Mouse (Mus musculus): ENCODE data around the gene Tldc1. TPM values are rescaled to one million over a fixed set of nuclear protein-coding genes. Genes with fewer than 3 reads are reported as not detected.
A peak's percentile ranks its signal among the peaks of the same experiment; 100 is the strongest.

The Tldc1 gene
- polyA plus RNA-seq, 1 experiment from 2014 or later, result 11.1 TPM

DNA sequence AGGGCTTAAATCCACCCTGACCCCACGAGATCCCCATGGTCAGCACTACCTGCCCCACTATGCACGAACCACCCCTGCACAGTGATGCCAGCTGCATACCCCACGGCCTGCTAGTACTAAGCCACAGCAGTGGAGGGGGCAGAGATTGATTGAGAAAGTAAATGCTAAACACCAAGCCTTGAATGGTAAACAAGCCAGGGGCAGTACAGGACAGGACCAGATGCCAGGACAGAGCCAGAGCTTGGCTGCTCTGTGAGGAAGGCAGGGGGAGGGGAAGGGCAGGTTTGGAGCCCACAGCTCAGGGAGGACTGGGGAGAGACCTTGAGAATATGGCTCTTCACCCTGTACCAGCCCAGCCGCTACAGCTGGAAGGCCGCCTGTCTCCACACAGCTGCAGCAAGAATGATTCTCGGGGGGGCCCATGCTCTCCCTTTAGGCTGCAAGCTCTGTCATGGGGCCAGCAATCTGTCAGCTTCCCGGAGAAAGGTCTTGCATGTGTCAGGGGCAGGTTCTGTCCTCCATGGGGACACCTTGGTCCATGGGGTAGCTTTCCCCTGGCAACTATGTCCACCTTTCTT is 1.5 kb downstream of the Tldc1 start:
- H3K4me2 ChIP-seq (ENCODE audit: low read length), result no peak overlapping the region

DNA sequence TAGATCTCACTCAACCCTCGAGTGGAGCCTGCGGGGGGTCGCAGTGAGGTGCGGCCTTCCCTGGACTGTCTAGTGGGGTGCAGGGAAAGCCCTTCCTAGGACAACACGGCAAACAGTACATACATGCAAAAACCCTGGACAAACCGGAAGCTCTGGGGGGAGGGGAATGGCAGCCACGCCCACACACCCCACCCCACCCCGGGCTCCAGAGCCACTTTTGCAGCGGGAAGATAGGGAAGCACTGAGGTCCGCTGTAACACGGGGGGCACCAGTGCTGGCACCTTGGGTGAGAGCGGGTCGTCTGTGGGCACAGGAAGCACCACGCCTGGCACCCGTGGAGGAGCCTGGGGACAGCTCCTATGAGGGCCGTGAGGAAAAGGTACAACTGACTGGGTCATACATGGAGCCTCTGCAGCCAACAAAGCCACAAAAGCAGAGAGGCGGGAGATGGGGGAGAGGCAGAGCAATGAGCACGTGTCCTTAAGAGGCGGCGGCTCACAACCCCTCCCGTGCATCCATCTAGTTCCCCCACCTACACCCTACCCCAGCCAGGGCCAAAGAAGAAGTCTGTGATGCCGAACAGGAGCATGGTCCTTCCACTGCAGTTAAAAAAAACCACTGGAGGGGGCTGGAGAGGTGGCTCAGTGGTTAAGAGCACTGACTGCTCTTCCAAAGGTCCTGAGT is 12.3 kb downstream of the Tldc1 start:
- ATAC-seq (replicated peaks; ENCODE audit: low FRiP score, low TSS enrichment, low read depth) (no peak), DNase-seq (ENCODE audit: low spot score) (no peak)
- no peak overlapping the region for H3K9ac ChIP-seq (ENCODE audit: low read length)

More for the DNA sequence above, 1.5 kb downstream of the Tldc1 start:
- peaks cover 8% of the 10 kb centered on the region; the same call in 1 of the 2 replicates for H3K36me3 ChIP-seq (ENCODE audit: control insufficient read depth, insufficient read depth, low read length)
- H3K4me1 ChIP-seq (replicated peaks; ENCODE audit: control insufficient read depth, insufficient read depth, low read length), result peaks cover 15% of the 10 kb centered on the region
- no peaks in the 10 kb centered on the region for H3K27me3 ChIP-seq (replicated peaks; ENCODE audit: control insufficient read depth, insufficient read depth, low read length)
- H3K9me3 ChIP-seq (ENCODE audit: control insufficient read depth, low read length), result no peaks in the 10 kb centered on the region
- DNase-seq (ENCODE audit: low spot score), result no peak
- no peak overlapping the region for H3K9ac ChIP-seq (ENCODE audit: low read length)
- H3K27ac ChIP-seq (ENCODE audit: low read depth), result no peak overlapping the region
- H3K4me3 ChIP-seq (ENCODE audit: low read depth, low read length), result no peak overlapping the region
- WGBS, result 83% methylated on average over 7 of the region's 7 CpGs
- ATAC-seq (replicated peaks; ENCODE audit: low FRiP score, low TSS enrichment, low read depth), result no peak

DNA sequence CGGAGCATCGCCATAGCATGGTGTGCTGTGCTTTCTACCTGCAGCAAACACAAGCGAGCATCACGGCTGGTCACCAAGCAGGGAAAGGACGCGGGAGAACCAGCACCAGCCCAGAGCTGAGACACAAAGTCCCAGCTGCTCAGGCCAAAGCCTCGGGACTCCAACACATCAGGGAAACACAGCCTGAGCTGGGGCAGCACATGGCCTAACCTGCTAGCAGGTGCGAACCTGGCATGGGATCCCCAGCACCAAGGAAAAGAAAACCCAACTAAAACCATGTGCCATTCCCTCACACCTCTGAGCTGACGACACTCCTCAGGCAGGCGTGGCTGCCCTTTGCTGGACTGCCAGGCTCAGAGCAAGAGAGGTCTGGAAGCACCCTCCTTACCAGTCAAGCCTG is 12.9 kb downstream of the Tldc1 start:
- H3K9me3 ChIP-seq (ENCODE audit: control insufficient read depth, low read length), result no peaks in the 10 kb centered on the region
- ATAC-seq (replicated peaks; ENCODE audit: low FRiP score, low TSS enrichment, low read depth) (no peak), DNase-seq (ENCODE audit: low spot score) (no peak)
- H3K4me2 ChIP-seq (ENCODE audit: low read length), result no peak overlapping the region
- H3K4me3 ChIP-seq (ENCODE audit: low read depth, low read length), result no peak overlapping the region
- WGBS, result 87% methylated on average over 10 of the region's 10 CpGs
- H3K9ac ChIP-seq (ENCODE audit: low read length), result no peak overlapping the region
- peaks cover 31% of the 10 kb centered on the region for H3K36me3 ChIP-seq (ENCODE audit: control insufficient read depth, insufficient read depth, low read length)
- no peaks in the 10 kb centered on the region for H3K4me1 ChIP-seq (replicated peaks; ENCODE audit: control insufficient read depth, insufficient read depth, low read length)
- no peaks in the 10 kb centered on the region for H3K27me3 ChIP-seq (replicated peaks; ENCODE audit: control insufficient read depth, insufficient read depth, low read length)
- no peak overlapping the region for H3K27ac ChIP-seq (ENCODE audit: low read depth)

More for the DNA sequence above, 12.3 kb downstream of the Tldc1 start:
- no peak overlapping the region for H3K27ac ChIP-seq (ENCODE audit: low read depth)
- H3K9me3 ChIP-seq (ENCODE audit: control insufficient read depth, low read length), result no peaks in the 10 kb centered on the region
- WGBS, result 74% methylated on average over 22 of the region's 22 CpGs
- peaks cover 26% of the 10 kb centered on the region for H3K36me3 ChIP-seq (ENCODE audit: control insufficient read depth, insufficient read depth, low read length)
- no peak overlapping the region for H3K4me2 ChIP-seq (ENCODE audit: low read length)
- H3K27me3 ChIP-seq (replicated peaks; ENCODE audit: control insufficient read depth, insufficient read depth, low read length), result no peaks in the 10 kb centered on the region
- no peaks in the 10 kb centered on the region for H3K4me1 ChIP-seq (replicated peaks; ENCODE audit: control insufficient read depth, insufficient read depth, low read length)
- H3K4me3 ChIP-seq (ENCODE audit: low read depth, low read length), result no peak overlapping the region

DNA sequence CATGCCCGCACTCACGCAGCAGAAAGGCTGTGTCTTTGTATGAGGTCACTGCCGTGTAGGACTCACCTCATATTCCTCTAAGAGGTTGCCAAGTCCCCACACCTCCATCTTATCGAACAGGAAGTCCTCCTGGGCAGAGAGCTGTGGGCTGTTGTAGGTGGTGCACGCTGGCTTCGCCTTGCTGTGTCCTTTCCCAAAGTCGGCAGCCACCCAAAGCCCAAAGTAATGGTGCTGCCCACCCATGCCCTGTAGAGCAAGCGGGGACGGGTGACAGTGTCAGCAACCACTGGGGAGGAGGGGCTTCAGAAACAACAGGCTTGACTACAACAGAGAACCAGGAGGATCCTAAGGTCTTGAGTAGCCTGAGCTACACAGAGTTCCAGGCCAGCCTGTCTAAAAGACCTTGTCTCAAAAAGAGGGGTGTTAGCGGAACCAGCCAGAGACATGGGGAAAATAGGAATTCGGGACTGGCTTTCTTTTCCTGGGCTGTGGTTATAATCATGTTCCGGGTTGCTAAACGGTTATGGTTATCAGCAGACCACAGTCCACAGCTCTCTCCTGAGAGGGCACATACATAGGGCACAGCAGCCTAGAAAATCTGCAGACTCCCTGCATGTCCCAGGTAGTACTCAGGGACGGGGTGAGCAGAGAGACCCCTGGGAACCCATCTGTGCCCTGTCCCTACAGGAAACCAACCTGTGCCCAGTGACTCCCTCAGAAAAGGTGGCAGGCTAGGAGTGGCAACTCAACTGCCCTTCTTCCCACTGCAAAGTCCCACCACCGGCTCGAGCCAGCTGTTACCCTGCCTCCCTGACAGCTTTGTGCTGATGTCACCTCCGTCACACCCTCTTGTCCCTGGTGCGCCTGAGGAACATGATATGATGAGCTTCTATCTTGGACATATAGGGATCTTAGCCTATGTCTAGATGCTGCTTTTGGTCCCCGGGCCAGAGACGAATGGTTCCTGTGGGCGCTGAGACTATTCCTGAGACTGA is 15.7 kb downstream of the Tldc1 start:
- Histone ChIP-seq H3K27ac (ENCODE audit: low read depth) (no peak overlapping the region), H3K27me3 (replicated peaks; ENCODE audit: control insufficient read depth, insufficient read depth, low read length) (no peaks in the 10 kb centered on the region), H3K4me3 (ENCODE audit: low read depth, low read length) (no peak overlapping the region), H3K36me3 (ENCODE audit: control insufficient read depth, insufficient read depth, low read length) (peaks cover 24% of the 10 kb centered on the region), H3K4me1 (replicated peaks; ENCODE audit: control insufficient read depth, insufficient read depth, low read length) (no peaks in the 10 kb centered on the region), H3K9ac (ENCODE audit: low read length) (no peak overlapping the region), H3K4me2 (ENCODE audit: low read length) (no peak overlapping the region), H3K9me3 (ENCODE audit: control insufficient read depth, low read length) (no peaks in the 10 kb centered on the region)
- ATAC-seq (replicated peaks; ENCODE audit: low FRiP score, low TSS enrichment, low read depth), result no peak
- no peak for DNase-seq (ENCODE audit: low spot score)
- 88% methylated on average over 21 of the region's 21 CpGs for WGBS

DNA sequence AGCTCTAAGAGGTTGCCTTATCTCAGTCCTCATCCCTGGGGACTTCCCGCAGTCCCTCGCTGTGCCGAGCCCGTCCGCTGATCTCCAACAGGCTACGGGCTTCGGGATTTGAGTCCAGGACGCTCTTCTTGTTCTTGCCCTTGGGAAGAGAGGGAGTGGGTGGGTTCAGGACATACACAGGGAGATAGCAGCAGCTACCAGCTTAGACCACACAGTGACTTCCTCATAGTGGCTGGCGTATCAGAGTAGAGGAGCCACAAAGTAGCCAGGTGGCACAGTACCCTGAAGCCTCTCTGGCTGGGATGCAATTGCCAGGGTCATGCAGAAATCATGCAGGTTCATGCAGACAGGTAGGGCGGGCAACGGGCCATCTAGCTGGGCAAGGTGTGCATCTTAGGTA is 16.5 kb downstream of the Tldc1 start:
- ATAC-seq (replicated peaks; ENCODE audit: low FRiP score, low TSS enrichment, low read depth) (no peak), DNase-seq (ENCODE audit: low spot score) (no peak)
- Histone ChIP-seq H3K9me3 (ENCODE audit: control insufficient read depth, low read length) (no peaks in the 10 kb centered on the region), H3K9ac (ENCODE audit: low read length) (no peak overlapping the region), H3K4me2 (ENCODE audit: low read length) (no peak overlapping the region), H3K27ac (ENCODE audit: low read depth) (no peak overlapping the region), H3K27me3 (replicated peaks; ENCODE audit: control insufficient read depth, insufficient read depth, low read length) (no peaks in the 10 kb centered on the region), H3K4me1 (replicated peaks; ENCODE audit: control insufficient read depth, insufficient read depth, low read length) (no peaks in the 10 kb centered on the region), H3K4me3 (ENCODE audit: low read depth, low read length) (no peak overlapping the region), H3K36me3 (ENCODE audit: control insufficient read depth, insufficient read depth, low read length) (peaks cover 16% of the 10 kb centered on the region)
- WGBS, result 91% methylated on average over 11 of the region's 11 CpGs

DNA sequence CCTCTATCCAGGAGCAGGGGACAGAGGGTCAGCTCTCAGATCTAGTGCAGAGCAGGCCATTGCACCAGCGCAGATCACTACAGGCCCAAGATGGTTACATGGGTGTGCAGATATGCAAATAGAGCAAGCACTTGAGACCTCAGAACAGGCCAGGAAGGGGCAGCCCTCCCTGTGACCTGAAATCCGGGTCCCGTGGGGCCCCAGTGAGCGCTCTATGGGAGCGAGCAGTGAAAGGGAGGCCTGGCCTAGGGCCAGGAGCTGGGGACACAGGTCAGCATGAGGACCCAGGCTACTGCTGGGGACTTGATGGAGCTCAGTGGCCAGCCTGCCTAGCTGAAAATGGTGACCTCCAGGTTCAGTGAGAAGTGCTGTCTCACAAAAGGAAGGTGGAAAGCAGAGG is 21.7 kb downstream of the Tldc1 start:
- H3K4me2 ChIP-seq (ENCODE audit: low read length), result no peak overlapping the region
- no peaks in the 10 kb centered on the region for H3K27me3 ChIP-seq (replicated peaks; ENCODE audit: control insufficient read depth, insufficient read depth, low read length)
- ATAC-seq (replicated peaks; ENCODE audit: low FRiP score, low TSS enrichment, low read depth), result no peak
- peaks cover 8% of the 10 kb centered on the region; the same call in 1 of the 2 replicates for H3K4me1 ChIP-seq (replicated peaks; ENCODE audit: control insufficient read depth, insufficient read depth, low read length)
- no peak for DNase-seq (ENCODE audit: low spot score)
- H3K4me3 ChIP-seq (ENCODE audit: low read depth, low read length), result no peak overlapping the region
- H3K9me3 ChIP-seq (ENCODE audit: control insufficient read depth, low read length), result no peaks in the 10 kb centered on the region
- 73% methylated on average over 5 of the region's 5 CpGs for WGBS
- H3K9ac ChIP-seq (ENCODE audit: low read length), result no peak overlapping the region
- H3K27ac ChIP-seq (ENCODE audit: low read depth), result no peak overlapping the region
- H3K36me3 ChIP-seq (ENCODE audit: control insufficient read depth, insufficient read depth, low read length), result peaks cover 14% of the 10 kb centered on the region

DNA sequence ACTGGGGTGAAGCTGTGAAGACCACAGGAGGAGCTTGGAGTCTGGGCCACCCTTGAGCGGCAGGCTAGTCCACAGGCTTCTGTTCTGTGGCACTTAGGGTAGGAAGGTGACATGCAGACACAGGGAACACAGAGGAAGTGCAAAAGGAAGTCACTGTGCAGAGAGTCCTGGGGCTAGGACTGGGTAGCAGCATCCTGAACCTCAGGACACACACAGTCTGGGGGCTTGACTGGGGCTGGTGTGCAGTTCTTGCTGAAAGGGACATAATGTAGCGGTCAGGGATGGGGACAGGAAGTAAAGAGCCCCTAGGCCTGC is 22.1 kb downstream of the Tldc1 start:
- H3K4me2 ChIP-seq (ENCODE audit: low read length), result peak overlapping the region; percentile 46; the same call in 1 of the 2 replicates
- no peak for ATAC-seq (replicated peaks; ENCODE audit: low FRiP score, low TSS enrichment, low read depth)

DNA sequence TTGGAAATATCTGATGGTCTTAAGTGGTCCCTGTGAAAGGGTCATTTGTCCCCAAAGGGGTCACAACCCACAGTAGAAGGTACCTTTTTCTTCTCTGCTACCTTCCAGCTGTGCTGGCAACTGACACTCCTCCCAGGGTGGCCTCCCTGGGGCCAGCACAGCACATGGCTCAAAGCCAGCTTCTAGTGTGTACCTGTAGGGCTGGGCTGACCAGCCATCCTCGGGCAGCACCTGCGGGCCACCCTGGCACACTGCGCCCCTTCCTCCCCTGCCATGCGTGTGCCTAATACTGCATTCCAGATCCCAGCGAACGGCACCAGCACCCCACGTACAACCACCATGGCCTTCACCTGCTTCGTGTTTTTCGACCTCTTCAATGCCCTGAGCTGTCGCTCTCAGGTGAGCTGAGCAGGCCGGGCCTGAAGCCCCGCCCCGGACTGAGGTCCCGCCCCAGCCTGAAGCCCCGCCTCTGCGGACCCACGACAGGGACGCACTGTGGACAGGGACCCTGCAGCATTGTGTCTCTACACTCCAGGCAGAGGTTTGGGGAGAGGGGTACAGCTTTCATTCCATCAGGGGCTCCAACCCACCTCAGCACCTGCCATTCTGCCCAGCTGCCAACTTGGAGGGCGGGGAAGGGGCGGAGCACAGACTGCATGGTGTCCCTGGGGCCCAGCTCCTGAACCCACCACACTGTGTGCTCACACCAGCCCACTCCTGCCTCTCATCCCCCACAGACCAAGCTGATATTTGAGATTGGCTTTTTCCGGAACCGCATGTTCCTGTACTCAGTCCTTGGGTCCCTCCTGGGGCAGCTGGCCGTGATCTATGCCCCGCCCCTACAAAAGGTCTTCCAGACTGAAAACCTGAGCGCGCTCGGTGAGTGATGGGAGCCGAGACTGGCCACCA is 22.7 kb downstream of the Tldc1 start:
- H3K4me3 ChIP-seq (ENCODE audit: low read depth, low read length), result peak overlapping the region; percentile 15; the same call in 1 of the 2 replicates
- WGBS, result 23% methylated on average over 28 of the region's 28 CpGs
- peaks cover 5% of the 10 kb centered on the region for H3K36me3 ChIP-seq (ENCODE audit: control insufficient read depth, insufficient read depth, low read length)
- DNase-seq (ENCODE audit: low spot score) (peak; percentile 60), ATAC-seq (replicated peaks; ENCODE audit: low FRiP score, low TSS enrichment, low read depth) (peak; percentile 51; the same call in 1 of the 2 replicates)
- no peaks in the 10 kb centered on the region for H3K27me3 ChIP-seq (replicated peaks; ENCODE audit: control insufficient read depth, insufficient read depth, low read length)
- peaks cover 8% of the 10 kb centered on the region; the same call in 1 of the 2 replicates for H3K4me1 ChIP-seq (replicated peaks; ENCODE audit: control insufficient read depth, insufficient read depth, low read length)
- H3K4me2 ChIP-seq (ENCODE audit: low read length), result peak overlapping the region; percentile 46
- no peaks in the 10 kb centered on the region for H3K9me3 ChIP-seq (ENCODE audit: control insufficient read depth, low read length)
- H3K27ac ChIP-seq (ENCODE audit: low read depth), result no peak overlapping the region
- H3K9ac ChIP-seq (ENCODE audit: low read length), result no peak overlapping the region

More for the DNA sequence above, 22.1 kb downstream of the Tldc1 start:
- DNase-seq (ENCODE audit: low spot score), result no peak
- WGBS, result 73% methylated on average over 2 of the region's 2 CpGs
- H3K27me3 ChIP-seq (replicated peaks; ENCODE audit: control insufficient read depth, insufficient read depth, low read length), result no peaks in the 10 kb centered on the region
- H3K9me3 ChIP-seq (ENCODE audit: control insufficient read depth, low read length), result no peaks in the 10 kb centered on the region
- peaks cover 8% of the 10 kb centered on the region; the same call in 1 of the 2 replicates for H3K4me1 ChIP-seq (replicated peaks; ENCODE audit: control insufficient read depth, insufficient read depth, low read length)
- H3K4me3 ChIP-seq (ENCODE audit: low read depth, low read length), result no peak overlapping the region
- no peak overlapping the region for H3K9ac ChIP-seq (ENCODE audit: low read length)
- H3K36me3 ChIP-seq (ENCODE audit: control insufficient read depth, insufficient read depth, low read length), result peaks cover 9% of the 10 kb centered on the region
- no peak overlapping the region for H3K27ac ChIP-seq (ENCODE audit: low read depth)

Data from intestine, embryonic 14.5 days (tissue).